Mouse (Mus musculus) layer of hippocampus, adult 11-12 months (tissue): Measurements from ENCODE around the gene Itga9.

Source experiments
- DNase-seq: peaks from one replicate; pipeline ENCODE4 v3.0.0; 2022; ENCODE audit warnings: low spot score

Itga9 gene

DNA sequence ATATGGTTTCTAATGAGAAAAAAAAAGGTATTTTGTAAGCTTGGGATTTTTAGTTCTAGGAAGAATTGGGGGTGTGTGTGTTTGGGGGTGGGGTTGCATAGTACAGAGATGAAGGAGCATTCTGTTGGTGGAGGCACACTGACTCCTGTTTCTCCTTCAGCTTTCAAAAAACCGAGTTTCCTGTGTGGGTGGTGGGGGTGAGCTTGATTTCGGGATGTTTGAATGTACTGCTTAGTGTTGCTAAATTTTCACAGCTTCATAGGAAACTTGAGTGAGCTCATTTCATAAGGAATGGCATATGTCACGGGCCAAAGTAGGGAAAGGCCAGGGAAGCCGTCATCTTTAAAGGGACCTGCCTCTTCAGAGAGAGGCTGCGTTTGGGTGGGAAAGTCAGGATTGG, 122.5 kb downstream of the Itga9 start:
- DNase-seq = no peak

DNA sequence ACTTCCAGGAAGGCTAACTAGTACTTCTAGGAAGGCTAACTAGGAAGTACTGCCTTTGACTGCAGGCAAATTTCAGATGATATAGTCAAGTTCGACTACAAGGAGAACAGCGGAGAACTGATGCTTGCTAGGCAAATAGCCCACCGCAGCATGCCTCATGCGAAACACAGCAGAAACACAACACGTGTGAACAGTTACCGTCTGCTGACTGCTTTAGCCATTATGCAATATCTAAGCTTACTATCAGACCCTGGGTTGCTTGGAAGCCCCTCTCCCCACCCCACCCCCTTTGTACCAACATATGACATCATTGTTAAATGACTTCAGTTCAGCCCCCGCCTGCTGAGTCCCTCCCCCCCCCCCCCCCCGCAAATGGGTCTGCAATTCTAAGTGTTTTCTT, 123.7 kb downstream of the Itga9 start:
- no peak for DNase-seq

DNA sequence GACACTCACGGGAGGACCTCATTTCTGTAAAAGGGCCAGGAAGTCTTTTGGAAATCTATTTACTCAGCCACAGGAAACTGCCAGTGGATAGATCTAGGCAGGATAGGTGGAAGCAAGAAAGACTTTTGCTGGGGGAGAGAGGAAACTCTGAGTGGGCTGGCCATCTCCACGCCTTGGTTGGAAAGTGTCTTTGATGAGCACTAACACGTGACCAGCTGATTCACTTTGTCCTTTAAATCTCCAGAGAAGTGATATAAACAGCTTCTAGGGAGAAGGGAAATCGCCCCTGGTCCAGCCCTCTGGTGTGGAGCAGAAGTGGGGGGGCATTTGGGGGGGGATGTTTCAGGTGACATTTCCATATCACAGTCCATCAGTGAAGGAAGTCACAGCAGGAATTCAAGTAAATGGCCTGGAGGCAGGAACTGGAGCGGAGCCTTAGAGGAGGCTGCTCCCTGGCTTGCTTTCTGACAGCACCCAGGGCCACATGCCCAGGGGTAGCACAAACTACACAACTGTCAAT, 124.4 kb downstream of the Itga9 start:
- DNase-seq = no peak

DNA sequence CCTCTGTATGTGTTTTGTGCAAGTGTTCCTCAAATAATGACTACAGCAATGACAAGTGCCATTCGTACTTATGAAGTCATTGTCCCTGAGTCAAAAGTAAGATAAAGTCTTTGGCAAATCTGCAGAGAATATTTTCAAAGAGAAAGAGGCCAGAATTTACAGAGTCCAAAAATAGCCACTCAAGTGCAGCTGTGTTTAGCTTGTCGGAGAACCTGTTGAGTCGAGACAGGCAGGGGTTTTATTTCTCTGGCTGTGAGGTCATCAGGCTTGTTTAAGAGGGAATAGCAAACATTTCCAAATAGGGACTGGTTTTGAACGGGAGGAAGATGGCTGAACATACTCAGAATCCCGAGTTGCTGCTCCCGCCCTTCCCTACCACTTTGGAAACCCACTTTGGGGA, 125.2 kb downstream of the Itga9 start:
- DNase-seq = no peak

DNA sequence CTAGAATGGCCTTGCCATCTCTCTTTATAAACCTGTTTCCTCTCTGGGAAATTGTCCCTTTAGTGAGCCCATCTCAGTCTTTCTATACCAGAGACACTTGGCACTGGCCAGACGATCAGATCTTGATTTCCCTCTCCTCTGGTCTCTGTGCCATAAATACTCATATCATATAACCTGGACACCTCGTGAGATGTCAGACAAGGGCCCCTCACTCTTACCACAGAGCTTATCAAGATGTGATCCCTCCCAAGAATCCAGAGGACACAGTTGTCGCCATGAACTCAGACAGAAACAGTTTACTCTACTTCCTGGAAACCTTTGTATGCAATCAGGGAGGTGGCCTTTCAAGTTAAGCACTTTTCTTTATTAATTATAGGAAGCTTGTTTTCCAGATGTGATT, 127.1 kb downstream of the Itga9 start:
- no peak for DNase-seq

GRCm38 (mm10) chr9:118737124-118737523, 130.6 kb downstream of the Itga9 start:
- no peak for DNase-seq

- DNase-seq = peak; percentile 14
Measured at GRCm38 (mm10) chr9:118737601-118738137, 131.2 kb downstream of the Itga9 start.

DNA sequence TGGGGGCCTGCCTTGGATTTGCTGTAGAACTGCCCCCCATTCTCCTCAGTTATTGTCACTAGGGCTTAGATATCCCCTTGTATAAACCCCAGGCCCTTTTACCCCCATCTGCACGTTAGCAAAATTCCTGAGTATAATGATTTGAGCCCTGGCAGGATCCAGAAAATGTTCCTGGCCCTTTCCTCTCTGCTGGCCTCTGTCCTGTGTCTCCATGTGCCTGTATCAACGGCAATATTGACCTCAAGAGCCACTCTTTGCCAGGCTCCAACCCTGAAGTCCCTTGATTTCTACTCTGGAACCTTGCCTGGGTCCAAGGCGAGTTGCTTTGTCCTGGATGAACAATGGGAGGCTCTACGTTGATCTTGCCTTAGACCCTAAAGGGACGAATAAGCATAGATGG, 131.8 kb downstream of the Itga9 start:
- no peak for DNase-seq

DNA sequence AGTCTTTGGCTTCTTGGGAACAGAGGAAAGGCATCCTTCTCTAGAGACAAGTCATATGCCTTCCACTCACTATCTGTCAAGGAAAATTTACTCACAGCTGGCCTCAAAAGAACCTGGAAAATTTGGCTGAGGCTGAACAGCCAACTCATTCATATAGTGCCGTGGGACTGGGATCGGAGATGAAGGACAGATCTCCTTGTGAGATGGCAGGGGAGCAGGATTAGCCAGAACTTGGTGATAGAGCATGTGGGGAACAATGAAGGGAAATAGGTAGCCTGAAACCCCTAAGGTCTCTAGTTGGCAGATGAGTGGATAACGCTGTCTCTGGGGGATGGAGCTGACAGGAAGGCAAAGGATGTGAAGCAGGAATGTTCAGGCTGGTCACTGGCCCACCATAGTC, 132.6 kb downstream of the Itga9 start:
- no peak for DNase-seq

DNA sequence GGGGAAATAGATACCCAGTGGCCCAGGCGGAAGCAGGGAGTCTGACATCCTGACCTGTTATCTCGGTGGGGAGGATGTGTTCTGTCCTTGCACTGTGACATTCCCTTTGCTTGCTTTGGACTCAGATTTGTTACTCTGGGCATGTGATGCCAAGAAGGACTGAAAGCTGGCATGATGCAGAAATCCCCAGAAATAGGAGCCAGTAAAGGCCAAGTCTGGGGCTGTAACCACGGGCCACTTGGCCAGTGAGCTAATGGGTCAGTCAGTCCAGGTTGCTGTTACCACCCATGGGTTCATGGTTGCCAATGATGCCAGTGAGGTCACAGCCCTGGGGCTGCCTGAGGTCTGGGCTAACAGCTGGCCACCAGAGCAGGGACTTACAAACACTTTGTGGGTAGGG, 133.2 kb downstream of the Itga9 start:
- no peak for DNase-seq

DNA sequence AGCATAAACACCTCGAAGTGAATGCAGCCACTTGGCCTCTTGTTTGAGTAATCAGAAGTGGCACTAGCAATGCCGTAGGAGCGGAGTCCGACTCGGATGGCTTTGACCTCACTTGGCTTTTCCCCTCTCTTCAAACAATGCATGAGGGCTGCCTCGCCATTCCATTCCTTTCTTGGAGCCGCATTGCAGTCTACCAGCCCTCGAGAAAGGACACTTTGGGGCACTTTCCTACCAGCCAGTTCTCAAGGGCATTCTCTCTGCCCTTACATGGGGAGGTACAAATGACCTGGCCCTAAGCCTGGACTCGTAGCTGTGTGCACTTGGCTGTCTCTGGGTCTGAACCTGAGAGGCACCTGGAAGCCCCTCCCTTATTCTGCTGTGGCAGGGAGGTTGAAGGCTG, 134.8 kb downstream of the Itga9 start:
- DNase-seq = no peak

DNA sequence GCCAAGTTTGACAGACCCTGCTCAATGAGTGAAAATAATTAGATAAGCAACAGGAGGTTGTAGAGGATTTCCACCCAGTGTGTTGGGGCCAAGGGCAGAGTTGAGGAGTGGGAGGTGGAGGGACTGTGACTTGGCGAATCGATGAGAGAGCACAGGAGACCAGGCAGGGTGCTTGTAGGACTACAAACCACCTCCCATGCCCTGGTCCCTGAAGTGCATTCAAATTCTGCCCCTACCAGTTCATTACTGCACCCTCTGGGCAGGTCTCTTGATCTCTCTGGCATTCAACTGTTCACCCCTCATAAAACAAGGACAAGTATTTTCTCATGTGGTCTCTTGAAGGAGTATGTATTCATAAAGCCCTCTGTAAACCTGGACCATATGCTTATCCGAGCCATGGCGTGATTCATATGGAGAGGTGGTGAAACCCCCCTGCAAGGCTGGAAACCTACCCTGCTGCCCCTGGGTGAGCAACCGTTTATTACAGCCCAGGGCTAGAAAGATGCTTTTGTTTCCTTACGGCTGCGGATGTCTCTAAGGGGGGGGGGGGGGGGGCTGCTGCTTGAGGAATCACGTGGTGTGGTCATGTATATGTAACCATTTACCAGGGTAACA, 143.0 kb downstream of the Itga9 start:
- DNase-seq = no peak

- DNase-seq = no peak
Measured at GRCm38 (mm10) chr9:118750828-118751227, 144.3 kb downstream of the Itga9 start.

GRCm38 (mm10) chr9:118752376-118752775, 145.9 kb downstream of the Itga9 start:
- no peak for DNase-seq

- DNase-seq = no peak
Measured at GRCm38 (mm10) chr9:118759462-118759861, 153.0 kb downstream of the Itga9 start.

DNA sequence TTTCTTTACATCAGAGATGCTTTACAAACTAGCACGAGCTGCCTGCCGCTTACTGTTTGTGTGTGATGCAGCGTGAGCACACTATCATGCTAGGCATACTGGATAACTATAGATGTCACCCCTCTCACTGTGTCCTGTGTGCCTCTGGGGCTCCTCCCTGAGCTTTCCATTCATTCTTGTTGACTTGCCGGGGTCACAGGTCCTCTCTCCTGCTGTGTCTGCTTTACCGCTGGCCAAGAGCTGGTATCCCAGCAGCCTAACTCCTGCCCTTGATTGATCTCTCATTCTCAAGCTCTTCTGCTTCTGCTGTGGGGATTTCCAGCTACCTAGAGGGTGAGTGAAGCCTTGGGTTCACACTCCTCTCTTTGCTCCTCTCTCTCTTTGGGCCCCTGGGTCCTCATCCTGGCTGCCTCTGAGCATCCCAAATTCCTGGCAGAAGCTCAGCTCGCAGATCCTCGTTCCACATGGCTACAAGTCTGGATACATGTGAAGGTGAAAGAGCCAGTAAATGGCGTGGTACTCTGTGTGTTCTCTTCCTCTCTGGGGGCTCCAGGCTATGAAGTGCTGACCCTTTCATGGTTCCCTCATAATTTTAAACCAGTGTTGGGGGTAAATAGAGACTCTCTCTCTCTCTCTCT, 155.6 kb downstream of the Itga9 start:
- no peak for DNase-seq

DNA sequence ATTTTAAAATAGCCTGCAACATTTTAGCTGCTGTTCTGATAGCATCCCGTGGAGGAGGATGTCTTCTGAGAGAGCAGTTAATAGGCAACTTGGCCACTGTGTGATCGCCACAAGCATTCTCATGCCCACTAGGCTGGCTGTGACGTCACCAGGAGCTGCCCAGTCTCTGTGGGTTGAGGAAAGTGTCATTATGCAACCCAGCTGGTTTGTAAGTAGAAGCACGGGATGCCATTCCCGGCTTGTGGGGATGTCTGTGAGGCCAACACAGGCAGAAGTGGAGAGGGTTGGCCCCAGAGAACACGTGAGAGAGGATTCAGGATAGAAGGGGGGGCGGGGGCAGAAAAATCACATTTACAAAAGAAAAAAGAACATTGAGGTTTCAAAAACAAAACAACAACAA, 156.3 kb downstream of the Itga9 start:
- DNase-seq = peak; percentile 61

- DNase-seq = peak; percentile 12
Measured at GRCm38 (mm10) chr9:118763203-118763602, 156.7 kb downstream of the Itga9 start.

- no peak for DNase-seq
Measured at GRCm38 (mm10) chr9:118763646-118764045, 157.2 kb downstream of the Itga9 start.

- DNase-seq = no peak
Measured at GRCm38 (mm10) chr9:118765059-118765458, 158.6 kb downstream of the Itga9 start.

GRCm38 (mm10) chr9:118767008-118767407, 160.5 kb downstream of the Itga9 start:
- no peak for DNase-seq

DNA sequence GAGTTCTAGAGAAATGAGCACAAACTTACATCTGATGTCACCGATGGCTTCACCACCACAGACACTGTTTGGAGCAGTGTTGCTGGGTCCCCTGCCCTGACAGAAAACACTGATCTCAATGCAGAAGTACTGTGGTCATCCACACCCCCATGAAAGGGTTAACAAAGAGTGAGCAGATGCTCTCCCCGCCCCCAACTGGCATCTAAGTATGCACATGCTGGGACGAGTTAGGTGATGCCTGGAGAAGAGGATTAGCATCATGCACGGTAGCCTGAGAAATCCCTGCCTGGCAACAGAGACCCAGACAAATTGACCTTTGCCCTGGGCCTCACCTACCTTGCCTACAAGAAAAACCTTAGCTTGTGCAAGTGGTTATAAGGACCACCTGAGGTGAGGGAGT, 162.1 kb downstream of the Itga9 start:
- no peak for DNase-seq

DNA sequence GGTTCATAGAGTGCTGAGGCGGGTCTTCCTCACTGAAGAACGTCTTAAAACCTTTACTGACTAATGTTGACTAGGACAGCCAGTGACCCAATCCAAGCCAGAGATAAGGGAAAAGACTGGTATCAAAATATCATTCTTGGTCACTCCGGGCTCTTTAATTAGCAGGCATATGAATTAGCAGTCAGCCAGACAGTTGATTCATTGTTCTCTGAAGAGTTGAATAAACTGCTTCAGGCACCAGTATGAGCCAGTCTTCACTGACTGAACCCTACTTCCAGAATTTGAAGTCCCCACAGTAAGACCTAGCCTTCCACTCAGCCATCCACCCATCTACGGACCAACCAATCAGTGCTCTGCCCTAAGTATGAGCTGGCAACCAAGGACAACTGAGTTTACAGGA, 163.9 kb downstream of the Itga9 start:
- no peak for DNase-seq

GRCm38 (mm10) chr9:118774676-118775075, 168.2 kb downstream of the Itga9 start:
- no peak for DNase-seq
